Mouse (Mus musculus) forebrain, postnatal 0 days (tissue): ENCODE results near the gene Grk4. TPM values are rescaled to one million over a fixed set of nuclear protein-coding genes. Genes with fewer than 3 reads are reported as not detected.

Source experiments
- ATAC-seq: fragments of 200-750 bp; cut with Nextera tagmentation; 2 replicates; pipeline ENCODE4 v1.8.0; 2017; ENCODE audit warnings: mild to moderate bottlenecking, moderate library complexity
- DNase-seq: peaks from one replicate; pipeline ENCODE4 v3.0.0-alpha.2; 2015
- H3K27ac ChIP-seq: fragments of 300-500 bp; sonication (generic); 2 replicates; pipeline ENCODE4 v1.5.1; 2014; ENCODE audit warnings: low read depth, mild to moderate bottlenecking, antibody characterized with exemption, low read length, moderate library complexity, mixed read lengths
- H3K27me3 ChIP-seq: fragments of 300-500 bp; sonication (generic); 2 replicates; pipeline ENCODE4 v1.6.1; 2014; ENCODE audit warnings: mild to moderate bottlenecking, low read length, mixed read lengths; ENCODE audit not compliant: insufficient read depth
- H3K36me3 ChIP-seq: fragments of 300-500 bp; sonication (generic); 2 replicates; pipeline ENCODE4 v1.6.1; 2014; ENCODE audit warnings: mild to moderate bottlenecking, moderate library complexity; ENCODE audit not compliant: insufficient read depth
- H3K4me1 ChIP-seq: fragments of 300-500 bp; sonication (generic); 2 replicates; pipeline ENCODE4 v1.6.1; 2014; ENCODE audit warnings: antibody characterized with exemption; ENCODE audit not compliant: insufficient read depth
- H3K4me2 ChIP-seq: fragments of 300-500 bp; sonication (generic); 2 replicates; pipeline ENCODE4 v1.6.1; 2014; ENCODE audit warnings: low read depth, mild to moderate bottlenecking, moderate library complexity
- H3K4me3 ChIP-seq: fragments of 300-500 bp; sonication (generic); 2 replicates; pipeline ENCODE4 v1.5.1; 2014; ENCODE audit warnings: low read depth, low read length, mixed read lengths
- H3K9ac ChIP-seq: fragments of 300-500 bp; sonication (generic); 2 replicates; pipeline ENCODE4 v1.6.1; 2014; ENCODE audit warnings: mild to moderate bottlenecking
- H3K9me3 ChIP-seq: fragments of 300-500 bp; sonication (generic); 2 replicates; pipeline ENCODE4 v1.6.1; 2016; ENCODE audit warnings: low read length
- CTCF ChIP-seq: sonication (generic); IDR thresholded peaks from 2 replicates; pipeline ENCODE4 v1.5.1; 2016; ENCODE audit warnings: antibody characterized with exemption, control low read depth, low read depth
- WGBS: fragments of 180-500 bp; shearing (Covaris S2); extraction: QIAGEN DNeasy Blood & Tissue Kit; methylation state at CpG from one replicate; pipeline ENCODE4 v1.1.7; 2014; 5-methylcytosine and 5-hydroxymethylcytosine counted together
- polyA plus RNA-seq: library from polyadenylated mRNA; unstranded; fragments of >200 nt; fragmentation: Nextera tagmentation; extraction: Ambion mirVana; gene quantifications from 2 replicates; pipeline ENCODE4 v1.2.1, GENCODE M21; 2015
- total RNA-seq: library from RNA; depleted of rRNA; stranded (reverse); fragments of >200 nt; gene quantifications from 2 replicates; pipeline ENCODE4 v1.2.3, GENCODE M21; 2014

The Grk4 gene
- total and polyA plus RNA-seq, 2 experiments from 2014 or later: 3.5 to 3.6 TPM

DNA sequence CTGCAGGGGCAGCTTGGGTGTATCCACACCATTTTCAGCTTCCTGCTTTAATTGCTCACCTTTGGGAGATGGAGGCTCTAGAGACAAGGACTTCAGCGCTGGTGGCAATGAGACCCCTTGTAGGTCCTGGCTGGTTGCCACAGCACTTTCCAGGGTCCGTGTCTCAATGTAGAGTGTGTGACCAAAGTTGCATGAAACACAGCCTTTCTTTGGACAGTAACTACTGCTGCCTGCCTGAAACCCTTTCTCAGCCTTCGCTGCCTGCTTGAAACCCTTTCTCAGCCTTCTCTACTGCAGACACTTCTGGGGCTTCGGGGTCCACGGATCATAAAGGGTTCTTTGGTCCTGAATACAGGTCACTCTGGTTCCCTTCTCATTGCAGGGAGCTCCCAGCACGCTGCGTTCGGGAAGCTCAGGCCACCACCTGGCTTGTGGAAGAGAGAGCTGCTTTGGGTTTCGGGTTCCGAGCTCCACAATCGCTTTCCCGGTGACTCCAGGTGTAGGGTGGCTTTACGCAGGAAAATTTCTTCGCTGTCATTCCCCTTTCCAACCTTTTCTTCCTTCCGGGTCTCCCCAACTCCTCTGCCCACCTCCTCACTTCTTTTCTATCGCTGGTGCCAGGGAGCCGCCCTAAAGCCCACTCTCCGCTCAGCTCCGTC, 100.8 kb downstream of the Grk4 start:
- no peak for TF ChIP-seq CTCF
- no peaks in the 10 kb centered on the region for H3K9me3 ChIP-seq
- H3K4me3 ChIP-seq: peak overlapping the region; percentile 88
- H3K4me2 ChIP-seq: peak overlapping the region; percentile 88
- H3K27me3 ChIP-seq: no peaks in the 10 kb centered on the region
- ATAC-seq (peak; percentile 19), DNase-seq (no peak)
- peak overlapping the region; percentile 94 for H3K27ac ChIP-seq
- peaks cover 6% of the 10 kb centered on the region for H3K4me1 ChIP-seq
- 2% methylated on average over 19 of the region's 19 CpGs for WGBS
- no peaks in the 10 kb centered on the region for H3K36me3 ChIP-seq
- peak overlapping the region; percentile 87 for H3K9ac ChIP-seq

DNA sequence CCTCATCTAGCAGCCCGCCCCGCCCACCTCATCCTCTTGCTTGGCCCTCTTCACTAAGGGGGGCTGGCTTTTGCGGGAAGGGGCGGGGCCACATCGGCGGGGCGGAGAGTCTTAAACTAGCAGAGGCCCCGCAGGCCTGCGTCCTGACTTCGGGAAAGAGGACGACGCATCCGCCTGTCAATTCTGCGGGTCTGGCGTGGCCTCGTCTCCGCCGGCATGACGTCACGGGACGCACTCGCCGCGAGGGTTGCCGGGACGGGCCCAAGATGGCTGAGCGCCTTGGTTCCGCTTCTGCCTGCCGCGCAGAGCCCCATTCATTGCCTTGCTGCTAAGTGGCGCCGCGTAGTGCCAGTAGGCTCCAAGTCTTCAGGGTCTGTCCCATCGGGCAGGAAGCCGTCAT, 101.3 kb downstream of the Grk4 start, which contains the start of gene Htt:
Gene Htt (plus strand): TSS at position 232 of the 400 bp plus-strand sequence.
- H3K4me3 ChIP-seq: peak within 1 kb of the TSS; percentile 88
- H3K9ac ChIP-seq: peak within 1 kb of the TSS; percentile 87
- DNase-seq: peak; percentile 98
- H3K4me2 ChIP-seq: peak within 1 kb of the TSS; percentile 88
- no peaks in the 10 kb centered on the region for H3K9me3 ChIP-seq
- ATAC-seq: peak; percentile 98
- peak; percentile 53 for TF ChIP-seq CTCF
- peak within 1 kb of the TSS; percentile 94 for H3K27ac ChIP-seq
- under 1% methylated on average over 35 of the region's 35 CpGs for WGBS
- H3K27me3 ChIP-seq: no peaks in the 10 kb centered on the region
- no peaks in the 10 kb centered on the region for H3K36me3 ChIP-seq
- H3K4me1 ChIP-seq: peaks cover 6% of the 10 kb centered on the region

DNA sequence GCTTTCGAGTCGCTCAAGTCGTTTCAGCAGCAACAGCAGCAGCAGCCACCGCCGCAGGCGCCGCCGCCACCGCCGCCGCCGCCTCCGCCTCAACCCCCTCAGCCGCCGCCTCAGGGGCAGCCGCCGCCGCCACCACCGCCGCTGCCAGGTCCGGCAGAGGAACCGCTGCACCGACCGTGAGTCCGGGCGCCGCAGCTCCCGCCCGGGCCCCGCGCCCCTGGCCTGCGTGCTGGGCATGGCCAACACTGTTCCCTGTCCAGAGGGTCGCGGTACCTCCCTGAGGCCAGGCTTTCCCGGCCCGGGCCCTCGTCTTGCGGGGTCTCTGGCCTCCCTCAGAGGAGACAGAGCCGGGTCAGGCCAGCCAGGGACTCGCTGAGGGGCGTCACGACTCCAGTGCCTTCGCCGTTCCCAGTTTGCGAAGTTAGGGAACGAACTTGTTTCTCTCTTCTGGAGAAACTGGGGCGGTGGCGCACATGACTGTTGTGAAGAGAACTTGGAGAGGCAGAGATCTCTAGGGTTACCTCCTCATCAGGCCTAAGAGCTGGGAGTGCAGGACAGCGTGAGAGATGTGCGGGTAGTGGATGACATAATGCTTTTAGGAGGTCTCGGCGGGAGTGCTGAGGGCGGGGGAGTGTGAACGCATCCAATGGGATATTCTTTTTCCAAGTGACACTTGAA, 101.9 kb downstream of the Grk4 start:
- ATAC-seq (no peak; the same call in 1 of the 2 replicates), DNase-seq (peak; percentile 52)
- Histone ChIP-seq H3K27ac (peak overlapping the region; percentile 94), H3K27me3 (no peaks in the 10 kb centered on the region), H3K9me3 (no peaks in the 10 kb centered on the region), H3K9ac (peak overlapping the region; percentile 87), H3K4me2 (peak overlapping the region; percentile 88), H3K4me3 (peak overlapping the region; percentile 88), H3K4me1 (peaks cover 6% of the 10 kb centered on the region), H3K36me3 (no peaks in the 10 kb centered on the region)
- WGBS: under 1% methylated on average over 42 of the region's 54 CpGs
- no peak for TF ChIP-seq CTCF

DNA sequence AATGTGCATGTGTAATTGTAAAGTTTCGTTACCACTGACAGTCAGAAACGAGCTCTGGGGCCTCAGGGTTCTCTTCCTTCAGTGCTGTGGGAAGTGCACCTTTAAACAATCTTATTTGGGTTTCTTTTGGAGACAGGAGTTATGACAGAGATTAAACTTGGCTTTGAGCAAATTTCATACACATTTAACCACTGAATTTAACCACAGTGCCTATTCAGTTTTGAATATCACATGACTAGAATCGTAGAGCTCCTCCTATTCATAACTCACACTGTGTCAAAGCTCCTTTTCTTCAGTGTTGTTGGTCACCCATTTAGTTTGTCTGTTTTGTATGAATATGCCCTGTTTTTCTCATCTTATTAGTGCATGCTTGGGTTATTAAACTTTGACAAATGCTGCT, 111.6 kb downstream of the Grk4 start:
- TF ChIP-seq CTCF: no peak
- Histone ChIP-seq H3K9ac (no peak overlapping the region), H3K36me3 (no peaks in the 10 kb centered on the region), H3K4me1 (no peaks in the 10 kb centered on the region), H3K9me3 (no peaks in the 10 kb centered on the region), H3K4me3 (no peak overlapping the region), H3K4me2 (no peak overlapping the region), H3K27ac (no peak overlapping the region), H3K27me3 (no peaks in the 10 kb centered on the region)
- 89% methylated on average over 3 of the region's 3 CpGs for WGBS
- DNase-seq: no peak
- no peak for ATAC-seq

DNA sequence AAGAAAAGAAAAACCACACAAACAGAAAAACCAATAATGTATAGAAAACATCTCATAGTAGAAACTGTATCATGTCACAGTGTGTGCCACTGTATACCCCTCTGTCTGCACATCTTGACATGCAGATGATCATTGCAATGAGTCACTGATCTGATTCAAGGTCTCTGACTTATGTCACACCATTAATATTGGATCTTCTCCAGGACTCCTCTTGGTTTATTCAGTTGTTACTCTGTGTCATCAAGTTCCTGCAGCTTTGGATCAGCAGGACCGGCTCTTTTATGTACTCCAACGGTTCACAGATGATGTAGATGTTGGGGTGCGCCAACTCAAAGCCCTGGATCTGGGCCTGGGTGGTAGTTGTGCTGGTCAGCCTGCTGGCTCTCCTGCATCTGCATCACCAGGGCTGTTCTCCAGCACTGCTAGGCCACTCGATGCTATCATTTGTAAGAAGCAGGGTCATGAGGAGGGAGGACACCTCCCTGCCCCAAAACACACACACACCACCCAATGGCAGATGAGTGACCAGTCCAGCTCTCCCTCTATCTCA, 112.6 kb downstream of the Grk4 start:
- H3K27me3 ChIP-seq: no peaks in the 10 kb centered on the region
- H3K4me1 ChIP-seq: no peaks in the 10 kb centered on the region
- DNase-seq (no peak), ATAC-seq (no peak)
- no peaks in the 10 kb centered on the region for H3K9me3 ChIP-seq
- no peak for TF ChIP-seq CTCF
- H3K4me3 ChIP-seq: no peak overlapping the region
- no peak overlapping the region for H3K4me2 ChIP-seq
- 88% methylated on average over 4 of the region's 4 CpGs for WGBS
- no peaks in the 10 kb centered on the region for H3K36me3 ChIP-seq
- no peak overlapping the region for H3K9ac ChIP-seq
- no peak overlapping the region for H3K27ac ChIP-seq

DNA sequence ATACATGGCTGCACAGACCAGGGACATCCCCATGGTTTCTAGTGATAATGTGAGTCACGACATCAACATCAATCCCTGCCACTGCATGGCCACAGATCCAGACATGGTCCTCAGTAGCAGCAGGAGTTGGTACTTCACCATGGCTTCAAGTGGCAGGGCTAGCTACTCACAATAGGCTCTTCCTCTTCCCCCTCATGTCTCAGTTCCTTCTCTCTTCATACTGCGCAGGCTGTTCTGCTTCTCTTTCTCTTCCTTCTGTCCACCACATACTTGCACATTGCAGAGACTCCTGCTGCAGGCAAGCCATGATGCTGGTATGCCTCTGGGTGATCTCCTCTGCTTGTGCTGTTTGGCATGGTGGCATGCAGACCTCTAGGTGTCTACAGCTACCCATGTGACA, 113.2 kb downstream of the Grk4 start:
- Histone ChIP-seq H3K27me3 (no peaks in the 10 kb centered on the region), H3K4me3 (no peak overlapping the region), H3K4me2 (no peak overlapping the region), H3K9me3 (no peaks in the 10 kb centered on the region), H3K27ac (no peak overlapping the region), H3K36me3 (no peaks in the 10 kb centered on the region), H3K9ac (no peak overlapping the region), H3K4me1 (no peaks in the 10 kb centered on the region)
- 93% methylated on average over 2 of the region's 2 CpGs for WGBS
- DNase-seq (no peak), ATAC-seq (no peak)
- no peak for TF ChIP-seq CTCF

DNA sequence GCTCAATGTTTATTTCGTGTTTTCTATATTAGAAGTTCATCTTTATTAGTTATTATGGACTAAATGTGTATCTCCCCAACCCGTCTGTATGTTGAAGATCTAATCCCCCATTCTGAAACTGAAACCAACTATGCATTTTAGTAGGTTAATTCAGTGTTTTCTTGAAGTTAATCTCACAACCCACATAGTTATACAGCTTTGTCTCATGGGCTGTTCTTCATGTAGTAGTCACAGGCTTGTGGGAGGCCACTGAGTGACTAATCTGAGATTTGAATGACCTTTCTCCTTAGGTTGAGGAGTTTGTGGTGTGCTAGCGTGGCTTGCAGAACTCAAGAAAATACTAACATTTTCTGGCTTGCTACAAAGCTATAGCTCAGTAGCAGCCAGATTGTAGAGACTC, 124.8 kb downstream of the Grk4 start:
- Histone ChIP-seq H3K9ac (no peak overlapping the region), H3K4me1 (no peaks in the 10 kb centered on the region), H3K27ac (no peak overlapping the region), H3K9me3 (no peaks in the 10 kb centered on the region), H3K4me2 (no peak overlapping the region), H3K36me3 (peaks cover 17% of the 10 kb centered on the region; the same call in 1 of the 2 replicates), H3K27me3 (no peaks in the 10 kb centered on the region), H3K4me3 (no peak overlapping the region)
- no peak for ATAC-seq
- TF ChIP-seq CTCF: no peak
- no peak for DNase-seq
- WGBS: 93% methylated on average over 3 of the region's 3 CpGs
